Mouse (Mus musculus): ENCODE data around the gene Irf3.
"Not testable (repeated sequence)": the region's sequence is repeated elsewhere in the genome, so short reads cannot be mapped to it uniquely, and the experiment has no call there.

Gene Irf3

DNA sequence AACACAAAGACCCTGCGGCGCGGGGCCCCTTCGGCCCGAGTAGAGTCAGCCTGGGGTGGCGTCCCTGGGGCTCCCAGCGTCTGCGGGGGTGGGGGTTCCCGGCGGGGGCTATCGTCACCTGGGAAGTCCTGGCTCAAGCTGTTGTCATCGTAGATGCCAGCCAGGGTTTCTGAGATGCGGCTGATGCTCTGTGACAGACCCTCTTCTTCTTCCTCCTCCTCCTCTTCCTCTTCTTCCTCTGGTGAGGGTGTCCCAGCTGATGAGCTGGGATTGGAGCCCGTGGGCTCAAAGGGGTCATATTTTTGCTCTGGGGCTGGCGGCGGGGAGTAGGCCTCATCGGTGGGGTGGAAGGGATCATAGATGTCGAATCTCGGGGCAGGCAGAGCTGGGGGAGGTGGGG is 11.0 kb downstream of the Irf3 start:
- DNase-seq, result no peak

DNA sequence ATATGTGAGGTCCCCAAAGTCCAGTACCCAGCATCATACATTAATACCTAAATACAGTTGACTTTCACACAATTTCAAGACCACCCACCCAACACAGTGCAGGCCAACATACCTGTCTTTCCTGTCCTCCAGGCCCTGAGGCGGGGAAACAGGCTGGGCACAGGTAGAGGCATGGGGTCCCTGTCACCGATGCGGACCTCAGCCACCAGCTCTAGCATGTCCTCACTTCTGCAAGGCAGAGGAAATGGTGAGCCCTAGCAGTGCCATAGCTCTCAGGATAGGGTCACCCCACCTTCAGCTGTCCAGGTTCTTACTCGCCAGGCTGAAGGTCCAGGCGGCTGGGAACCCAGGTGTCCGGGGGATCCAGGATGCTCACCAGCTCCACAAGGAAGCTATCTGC is 14.6 kb downstream of the Irf3 start:
- DNase-seq, result no peak

DNA sequence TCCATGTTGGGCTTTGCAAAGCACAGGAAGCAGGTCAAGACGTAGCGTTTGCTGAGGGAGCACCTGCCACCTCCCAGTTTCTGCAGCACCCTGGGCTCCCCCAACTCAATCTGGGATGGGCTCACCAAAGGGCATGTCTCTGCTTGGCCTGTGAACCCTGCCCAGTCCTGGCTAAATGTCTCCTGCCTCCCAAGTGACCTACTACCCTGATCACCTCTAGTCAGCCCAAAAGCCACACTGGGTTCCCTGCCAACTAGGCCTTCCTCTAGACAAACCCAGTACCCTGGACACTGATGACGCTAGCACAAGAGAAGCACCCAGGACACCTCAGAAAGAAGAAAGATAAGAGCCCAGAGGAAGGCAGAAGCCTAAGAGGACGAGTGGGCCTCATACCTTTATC is 15.4 kb downstream of the Irf3 start:
- no peak for DNase-seq

DNA sequence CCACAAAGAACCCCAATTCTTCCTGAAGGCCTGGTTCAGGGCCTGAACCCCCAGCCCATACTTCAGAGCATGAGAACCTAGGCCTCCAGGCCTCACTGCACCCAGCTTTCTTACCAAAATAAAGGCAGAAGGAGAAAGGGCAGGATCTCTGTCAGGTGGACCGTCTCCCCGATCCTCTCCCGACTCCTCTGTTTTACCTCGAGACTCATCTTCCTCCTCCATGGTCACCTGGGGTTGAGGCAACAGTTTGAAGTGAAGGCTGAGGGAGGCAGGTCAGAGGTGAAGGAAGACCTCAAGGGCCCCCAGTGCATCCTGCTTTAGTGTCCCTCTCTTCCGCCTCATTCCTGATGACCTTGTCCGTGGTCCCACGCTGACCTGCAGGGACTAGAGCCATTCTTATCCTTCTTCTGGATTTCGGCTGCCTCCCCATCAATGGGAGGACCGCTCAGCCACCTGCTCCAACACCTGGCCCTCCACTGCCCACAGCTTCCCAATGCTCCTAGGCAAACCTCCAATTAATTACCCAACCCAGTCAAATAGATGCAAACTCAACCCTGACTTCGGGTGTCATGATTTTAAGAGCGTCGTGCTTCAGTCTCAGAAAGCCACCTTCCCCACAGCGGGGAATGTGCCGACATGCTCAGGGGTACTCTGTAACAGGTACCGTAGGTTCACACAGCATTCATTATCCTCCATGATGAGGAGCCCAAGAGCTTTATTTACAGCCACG is 16.1 kb downstream of the Irf3 start:
- DNase-seq, result no peak

DNA sequence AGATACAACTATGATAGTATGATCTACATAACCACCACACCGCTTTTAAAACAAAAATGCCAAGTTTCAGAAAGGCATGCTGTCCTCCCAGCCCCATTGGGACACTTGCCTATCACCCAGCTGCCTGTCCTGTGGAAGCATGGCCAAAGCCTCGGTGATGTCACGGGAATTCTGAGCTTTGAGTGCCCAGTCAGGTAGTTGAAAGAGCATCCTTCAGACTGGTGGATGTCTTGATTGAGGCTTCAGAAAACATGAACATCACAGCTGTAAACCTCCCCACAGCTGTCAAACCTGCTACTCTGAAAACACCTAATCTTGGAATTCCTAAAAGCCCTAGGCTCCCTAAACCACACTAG is 16.6 kb downstream of the Irf3 start:
- DNase-seq, result no peak

- DNase-seq, result no peak
Observed at GRCm38 (mm10) chr7:45015344-45015956, 18.0 kb downstream of the Irf3 start.

DNA sequence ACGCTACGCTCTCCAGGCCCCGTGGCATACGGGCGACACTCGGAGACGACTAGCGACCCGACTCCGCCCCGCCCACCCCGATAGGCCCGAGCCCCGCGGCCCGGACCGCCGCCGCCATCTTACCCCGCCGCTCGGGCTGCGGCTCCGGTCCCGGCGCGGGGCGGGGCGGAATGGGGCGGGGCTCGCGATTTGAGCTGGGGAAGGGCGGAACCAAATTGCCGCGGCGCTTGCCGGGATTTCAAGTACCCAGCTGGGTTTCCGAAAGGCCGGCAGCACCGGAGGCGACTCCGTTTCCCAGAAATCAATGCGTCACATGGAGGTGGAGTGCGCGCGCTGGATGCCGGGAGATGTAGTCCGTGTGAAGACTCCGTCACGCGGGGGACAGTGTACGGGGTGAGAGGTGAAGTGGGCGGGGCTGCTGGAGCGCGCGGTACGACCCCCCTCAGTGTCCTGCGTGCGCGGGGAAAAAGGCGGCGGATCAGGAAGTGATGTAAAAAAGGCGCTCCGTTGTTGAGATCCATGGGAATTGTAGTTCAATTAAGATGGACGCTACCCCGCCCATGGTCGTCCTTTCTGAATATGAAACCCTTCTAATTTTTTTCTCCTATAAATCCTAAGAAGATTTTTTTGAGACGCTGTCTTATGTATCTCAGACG is 18.6 kb downstream of the Irf3 start, which contains the start of gene Scaf1:
TSS of gene Scaf1 (minus strand) at position 407 of the 656 bp plus-strand sequence.
- peak; percentile 100 for DNase-seq

DNA sequence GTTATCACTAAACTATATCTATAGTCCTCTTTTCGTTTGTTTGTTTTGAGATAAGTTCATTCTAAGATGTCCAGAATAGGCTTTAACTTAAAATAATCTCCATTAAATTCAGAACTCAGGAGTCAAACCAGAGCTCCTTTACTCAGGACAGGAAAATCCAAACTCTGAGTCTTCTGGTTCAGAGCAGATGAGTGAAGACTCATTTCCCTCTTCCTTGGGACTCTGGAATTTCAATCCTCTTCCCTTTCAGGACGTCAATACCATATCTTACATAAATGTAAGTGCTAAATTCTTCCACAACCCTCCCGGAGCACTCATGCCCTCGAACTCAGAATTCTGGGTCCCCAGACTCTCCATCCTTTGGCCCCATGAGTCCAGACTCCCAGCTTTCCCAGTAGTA is 19.3 kb downstream of the Irf3 start:
- no peak for DNase-seq

GRCm38 (mm10) chr7:45017242-45018061 is 20.0 kb downstream of the Irf3 start, which contains the start of gene Rras:
Gene Rras (plus strand): TSS chr7:45017961.
- DNase-seq, result peak; percentile 78

DNA sequence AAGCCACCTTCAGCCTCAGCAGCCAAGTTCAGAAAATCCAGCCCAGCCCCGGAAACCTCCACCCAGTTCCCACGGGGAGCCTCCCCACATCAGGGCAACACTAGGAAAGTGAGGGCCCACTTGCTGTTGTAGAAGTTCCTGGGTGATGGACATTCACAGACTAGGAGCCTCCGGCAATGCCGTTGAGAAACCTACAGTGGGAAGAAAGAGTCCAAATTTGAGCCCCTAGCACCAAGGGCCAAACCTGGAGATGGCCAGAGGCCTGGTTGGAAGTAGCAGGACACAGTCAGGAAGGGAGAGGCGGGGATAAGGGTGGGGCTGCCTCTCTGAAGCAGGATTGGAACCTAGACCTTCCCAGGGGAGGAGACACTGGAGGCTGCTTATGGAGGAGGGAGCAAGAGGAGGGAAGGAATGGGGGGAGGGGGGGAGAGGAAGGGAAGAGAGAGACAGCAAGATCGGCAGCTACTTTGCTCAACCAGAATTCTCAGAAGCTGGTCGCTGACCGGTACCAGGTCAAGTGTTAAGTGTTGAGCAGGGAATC is 21.7 kb downstream of the Irf3 start:
- DNase-seq, result no peak

DNA sequence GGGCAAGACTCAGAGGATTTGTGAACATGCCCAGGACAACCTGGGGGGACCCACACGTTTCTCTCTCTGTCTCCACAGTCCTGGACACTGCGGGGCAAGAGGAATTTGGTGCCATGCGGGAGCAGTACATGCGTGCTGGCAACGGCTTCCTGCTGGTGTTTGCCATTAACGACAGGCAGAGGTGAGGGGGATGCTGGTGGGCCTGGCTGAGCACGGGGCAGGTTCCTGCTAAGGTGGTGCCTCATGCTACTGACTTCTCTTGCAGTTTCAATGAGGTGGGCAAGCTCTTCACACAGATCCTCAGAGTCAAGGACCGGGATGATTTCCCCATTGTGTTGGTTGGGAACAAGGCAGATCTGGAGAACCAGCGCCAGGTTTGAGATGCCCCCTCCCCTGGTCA is 22.8 kb downstream of the Irf3 start:
- no peak for DNase-seq

GRCm38 (mm10) chr7:45023711-45024110 is 26.3 kb downstream of the Irf3 start:
- not testable (repeated sequence) for DNase-seq

GRCm38 (mm10) chr7:45024281-45025248 is 27.1 kb downstream of the Irf3 start:
- DNase-seq, result no peak

DNA sequence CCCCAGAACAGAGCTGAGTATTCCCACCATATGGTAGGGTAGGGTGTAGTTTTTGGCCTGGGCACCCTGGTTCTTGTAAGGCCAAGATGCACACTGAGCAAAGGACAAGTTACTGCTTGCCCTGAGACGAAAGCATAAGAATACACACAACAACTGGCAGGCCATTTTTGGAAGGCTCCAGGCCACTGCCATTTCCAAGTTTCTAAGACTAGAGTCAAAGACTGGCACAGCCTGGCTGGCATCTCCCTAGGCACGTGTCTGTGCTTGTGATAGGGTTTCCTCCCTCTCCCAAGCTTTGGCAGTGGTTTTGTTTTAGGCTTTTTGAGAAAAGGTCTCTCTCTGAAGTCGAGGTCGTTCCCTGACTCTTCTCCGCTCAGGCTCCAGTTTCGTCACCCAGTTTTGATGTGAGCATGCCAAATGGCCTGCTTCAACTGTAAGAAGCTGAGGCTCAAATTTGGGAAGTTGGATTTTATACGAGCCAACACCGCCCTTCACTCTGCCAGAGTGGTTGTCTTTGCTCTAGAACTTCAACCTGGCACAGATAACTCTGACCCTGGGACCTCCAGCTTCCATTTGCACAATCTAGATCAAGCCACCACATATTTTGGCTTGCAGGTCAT is 28.3 kb downstream of the Irf3 start:
- DNase-seq, result no peak

DNA sequence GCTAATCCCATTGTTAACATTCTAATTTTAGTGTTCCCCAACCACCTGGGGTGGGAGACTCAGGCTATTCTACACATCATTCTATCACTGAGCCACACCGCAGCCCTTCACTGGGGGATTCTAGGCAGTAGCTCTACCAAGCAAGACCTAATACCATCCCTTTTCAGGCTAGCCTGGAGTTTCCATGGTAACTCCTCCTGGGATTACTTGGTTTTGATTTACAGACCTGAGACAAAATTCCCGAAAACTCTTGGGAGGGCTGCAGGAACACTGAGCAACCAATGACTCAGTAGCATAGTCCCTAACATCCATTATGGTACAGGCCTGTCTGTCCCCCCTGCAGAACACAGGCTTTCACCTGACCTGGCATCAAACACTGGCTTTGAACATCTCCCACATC is 28.8 kb downstream of the Irf3 start:
- no peak for DNase-seq

- no peak for DNase-seq
Observed at GRCm38 (mm10) chr7:45027761-45028160, 30.3 kb downstream of the Irf3 start.

- DNase-seq, result no peak
Observed at GRCm38 (mm10) chr7:45028351-45028750, 30.9 kb downstream of the Irf3 start.

- no peak for DNase-seq
Observed at GRCm38 (mm10) chr7:45029995-45030394, 32.5 kb downstream of the Irf3 start.

DNA sequence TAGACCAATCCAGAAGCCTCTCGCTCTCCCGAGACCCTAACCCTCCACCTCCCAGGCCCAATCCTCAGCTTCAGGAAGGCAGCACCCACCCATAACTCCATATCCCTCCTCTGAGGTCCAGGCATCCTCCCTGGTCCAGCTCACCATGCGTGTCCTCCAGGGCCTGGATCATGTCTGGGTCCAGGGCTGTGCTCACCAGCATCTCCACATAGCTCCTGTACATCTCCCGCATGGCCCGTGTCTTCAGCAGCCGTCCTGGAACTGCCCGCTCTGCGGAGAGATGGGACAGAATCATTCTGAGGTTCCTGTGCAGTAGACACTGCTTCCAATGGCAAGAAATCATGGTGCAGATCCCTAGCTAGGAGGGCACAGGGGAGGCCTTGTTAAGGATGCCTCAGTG is 33.4 kb downstream of the Irf3 start:
- DNase-seq, result no peak

GRCm38 (mm10) chr7:45033722-45034359 is 36.4 kb downstream of the Irf3 start:
- DNase-seq, result no peak

GRCm38 (mm10) chr7:45035631-45036030 is 38.2 kb downstream of the Irf3 start:
- no peak for DNase-seq

Measured in cerebellum, adult 11 months (tissue).